Mouse (Mus musculus) A20 (cell line): ENCODE results near the gene Mrgprb4.

Source experiments
- DNase-seq: peaks from one replicate; pipeline ENCODE4 v3.0.0-alpha.2; 2011; ENCODE audit warnings: low read depth, low spot score

Mrgprb4 gene

DNA sequence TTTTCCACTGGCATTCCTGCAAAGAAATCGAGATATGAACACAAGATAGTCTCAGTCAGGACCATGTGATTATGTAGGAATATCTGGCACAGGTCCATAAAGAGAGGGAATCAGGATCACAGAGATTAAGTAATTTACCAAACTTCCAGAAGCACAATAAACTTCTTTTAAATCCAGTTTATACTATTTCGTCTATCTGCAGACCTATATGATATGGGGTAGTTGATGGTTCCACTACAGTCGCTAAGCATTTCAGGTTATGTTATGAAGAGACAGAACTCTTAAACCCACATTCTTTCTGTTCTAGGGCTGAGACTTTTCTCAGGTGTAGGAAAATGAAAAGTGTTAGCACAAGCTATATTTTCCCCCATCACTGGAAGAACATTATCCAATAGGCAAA lies at the start of gene Mrgprb4:
TSS of gene Mrgprb4 (minus strand) at position 101 of the 400 bp plus-strand sequence.
- no peak for DNase-seq

DNA sequence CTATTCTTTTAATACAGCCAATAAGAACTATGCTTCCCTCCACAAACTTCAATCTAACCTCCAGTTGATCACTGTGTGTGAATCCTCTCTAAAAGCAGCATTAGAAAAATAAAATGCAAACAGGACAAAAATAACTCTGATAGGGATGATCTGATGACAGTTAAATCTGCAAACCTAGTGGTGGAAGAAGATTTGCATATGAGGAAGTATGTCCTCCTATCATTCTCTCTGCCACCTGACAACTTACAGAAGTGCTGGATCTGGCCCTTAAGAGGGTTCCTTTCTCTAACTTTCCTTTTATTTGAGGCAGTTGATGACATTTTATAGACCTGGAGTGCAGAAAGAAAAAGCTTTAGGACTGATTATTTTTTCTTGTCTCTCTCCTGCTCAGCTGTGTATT lies 27.0 kb upstream of the Mrgprb4 start:
- DNase-seq: no peak

DNA sequence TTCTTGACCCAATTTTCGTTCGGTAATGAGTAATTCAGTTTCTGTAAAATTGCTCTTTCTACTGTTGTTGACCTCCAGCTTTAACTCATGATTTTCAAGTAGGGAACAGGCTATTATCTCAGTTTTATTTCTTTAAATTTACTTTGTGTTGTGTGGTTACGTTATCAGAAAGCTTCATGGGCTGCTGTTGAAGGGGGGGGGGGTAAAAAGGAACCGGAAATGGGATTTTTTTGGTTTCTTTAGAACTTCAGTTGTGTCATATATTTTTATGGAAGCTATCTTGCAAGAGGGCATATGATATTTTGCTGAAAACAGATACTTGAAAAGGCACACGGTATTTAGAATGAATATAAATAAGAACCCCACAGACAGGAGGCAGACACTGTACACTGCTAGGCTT lies 26.0 kb upstream of the Mrgprb4 start:
- DNase-seq: no peak

DNA sequence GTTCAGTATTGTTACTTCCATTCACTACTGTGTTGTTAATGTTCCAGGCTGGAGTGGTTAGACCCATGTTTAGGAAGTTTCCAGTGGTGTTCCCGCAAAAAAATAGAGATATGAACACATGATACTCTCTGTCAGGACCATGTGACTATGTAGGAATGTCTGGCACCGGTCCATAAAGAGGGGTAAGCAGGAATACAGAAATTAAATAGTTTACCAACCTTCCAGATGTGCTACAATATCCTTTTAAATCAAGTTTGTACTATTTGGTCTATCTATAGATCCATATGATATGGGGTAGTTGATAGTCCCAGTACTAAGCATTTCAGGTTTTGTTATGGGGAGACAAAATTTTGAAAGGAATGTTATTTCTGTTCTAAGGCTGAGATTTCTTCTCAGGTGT lies 30.2 kb downstream of the Mrgprb4 start, which contains the start of gene Mrgprb5:
TSS of gene Mrgprb5 (minus strand) at position 101 of the 400 bp plus-strand sequence.
- DNase-seq: no peak

DNA sequence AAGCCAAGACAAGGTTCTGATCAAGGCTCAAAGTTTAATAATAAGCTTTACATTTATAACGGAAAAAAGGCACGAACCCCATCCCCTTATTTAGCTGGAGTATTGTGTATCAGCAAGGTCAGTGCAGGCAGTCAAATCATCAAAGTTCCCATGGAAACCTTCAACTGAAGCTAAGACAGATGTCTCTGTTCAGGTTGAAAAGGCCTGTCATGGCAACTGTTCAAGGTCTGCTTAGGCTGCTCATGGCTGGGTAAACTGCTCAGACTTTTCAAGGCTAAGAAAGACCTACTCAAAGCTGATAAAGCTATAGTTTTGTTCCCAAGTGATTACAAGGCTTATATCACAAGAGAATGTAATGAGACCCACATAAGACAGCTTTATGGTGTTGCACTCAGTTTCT lies 31.6 kb downstream of the Mrgprb4 start:
- no peak for DNase-seq
